Mouse (Mus musculus): ENCODE data around the gene Zfp385b.

The Zfp385b gene

GRCm38 (mm10) chr2:77369174-77369573 is 450.3 kb downstream of the Zfp385b start:
- DNase-seq = no peak
